Mouse (Mus musculus) gastrocnemius, postnatal 10 days (tissue): ENCODE measurements around the gene St3gal3. TPM values are rescaled to one million over a fixed set of nuclear protein-coding genes. Genes with fewer than 3 reads are reported as not detected.

Experiments
- DNase-seq: peaks from one replicate; pipeline ENCODE4 v3.0.0; 2021; ENCODE audit warnings: mixed read lengths
- total RNA-seq, 2 experiments: library from RNA; stranded (reverse); gene quantifications; 2 replicates each; pipeline ENCODE4 v1.2.3; 2021

Gene St3gal3
- total RNA-seq, 2 experiments from 2014 or later, result 40.9 to 48.9 TPM

GRCm38 (mm10) chr4:118089939-118090338 is 44.8 kb downstream of the St3gal3 start:
- peak; percentile 28 for DNase-seq

GRCm38 (mm10) chr4:118088771-118089170 is 45.9 kb downstream of the St3gal3 start:
- DNase-seq, result no peak

- DNase-seq, result no peak
These were observed 49.7 kb downstream of the St3gal3 start for GRCm38 (mm10) chr4:118085025-118085424.

- peak; percentile 99 for DNase-seq
These were observed 51.3 kb downstream of the St3gal3 start for GRCm38 (mm10) chr4:118083217-118083951.

- no peak for DNase-seq
These were observed 52.9 kb downstream of the St3gal3 start for GRCm38 (mm10) chr4:118081608-118082331.

GRCm38 (mm10) chr4:118080481-118080880 is 54.2 kb downstream of the St3gal3 start:
- no peak for DNase-seq

GRCm38 (mm10) chr4:118079195-118079594 is 55.5 kb downstream of the St3gal3 start:
- no peak for DNase-seq

GRCm38 (mm10) chr4:118078576-118078975 is 56.1 kb downstream of the St3gal3 start:
- no peak for DNase-seq

- no peak for DNase-seq
These were observed 57.4 kb downstream of the St3gal3 start for GRCm38 (mm10) chr4:118077293-118077752.

- DNase-seq, result no peak
These were observed 58.1 kb downstream of the St3gal3 start for GRCm38 (mm10) chr4:118076648-118077047.

GRCm38 (mm10) chr4:118075343-118075742 is 59.4 kb downstream of the St3gal3 start:
- DNase-seq, result no peak

- DNase-seq, result no peak
These were observed 60.5 kb downstream of the St3gal3 start for GRCm38 (mm10) chr4:118074236-118074635.

GRCm38 (mm10) chr4:118073128-118073527 is 61.6 kb downstream of the St3gal3 start:
- DNase-seq, result no peak

GRCm38 (mm10) chr4:118071891-118072290 is 62.8 kb downstream of the St3gal3 start:
- DNase-seq, result no peak

- DNase-seq, result no peak
These were observed 64.2 kb downstream of the St3gal3 start for GRCm38 (mm10) chr4:118070255-118071234.

- no peak for DNase-seq
These were observed 72.8 kb downstream of the St3gal3 start for GRCm38 (mm10) chr4:118061809-118062463.

- DNase-seq, result no peak
These were observed 73.7 kb downstream of the St3gal3 start for GRCm38 (mm10) chr4:118060915-118061530.

- DNase-seq, result no peak
These were observed 74.8 kb downstream of the St3gal3 start for GRCm38 (mm10) chr4:118059816-118060475.

GRCm38 (mm10) chr4:118058116-118058677 is 76.5 kb downstream of the St3gal3 start:
- DNase-seq, result peak; percentile 59

GRCm38 (mm10) chr4:118057076-118057475 is 77.6 kb downstream of the St3gal3 start:
- no peak for DNase-seq
